Mouse (Mus musculus) kidney, adult 2 months (tissue): ENCODE data around the gene Birc2. TPM values are rescaled to one million over a fixed set of nuclear protein-coding genes. Genes with fewer than 3 reads are reported as not detected.
A peak's percentile ranks its signal among the peaks of the same experiment; 100 is the strongest.

Source experiments
- DNase-seq: peaks from one replicate; pipeline ENCODE4 v3.0.0; 2021
- H3K27ac ChIP-seq: fragments of 200-500 bp; 2 replicates; pipeline ENCODE4 v1.5.1; 2012; ENCODE audit warnings: low read depth, low read length, control low read depth, inconsistent platforms; ENCODE audit not compliant: insufficient read depth
- H3K27me3 ChIP-seq: fragments of 200-500 bp; replicated peaks from 2 replicates; pipeline ENCODE4 v1.6.1; 2012; ENCODE audit warnings: mild to moderate bottlenecking, moderate library complexity, low read length, inconsistent platforms; ENCODE audit not compliant: control insufficient read depth, insufficient read depth
- H3K36me3 ChIP-seq: fragments of 200-500 bp; 2 replicates; pipeline ENCODE4 v1.6.1; 2012; ENCODE audit warnings: mild to moderate bottlenecking, moderate library complexity, low read length, inconsistent platforms; ENCODE audit not compliant: control insufficient read depth, insufficient read depth
- H3K4me1 ChIP-seq: fragments of 200-500 bp; 2 replicates; pipeline ENCODE4 v1.6.1; 2011; ENCODE audit warnings: low read length; ENCODE audit not compliant: control insufficient read depth, insufficient read depth
- H3K4me3 ChIP-seq: fragments of 200-500 bp; 2 replicates; pipeline ENCODE4 v1.5.1; 2011; ENCODE audit warnings: mild to moderate bottlenecking, low read depth, low read length, control low read depth; ENCODE audit not compliant: insufficient read depth
- CTCF ChIP-seq: fragments of 200-500 bp; conservative IDR thresholded peaks from 2 replicates; pipeline ENCODE4 v1.5.1; 2011; ENCODE audit warnings: low read depth, mild to moderate bottlenecking, control low read depth, low read length, moderate library complexity, mixed read lengths; ENCODE audit not compliant: insufficient read depth, insufficient read length
- POLR2A ChIP-seq: fragments of 200-500 bp; IDR thresholded peaks from one replicate; pipeline ENCODE4 v1.6.1; 2011; ENCODE audit warnings: low read depth, low read length, control low read depth
- WGBS: fragments of 180-500 bp; shearing (Covaris S2); methylation state at CpG from one replicate; pipeline ENCODE4 v1.1.7; 2018; 5-methylcytosine and 5-hydroxymethylcytosine counted together
- polyA plus RNA-seq: library from polyadenylated mRNA; depleted of rRNA; stranded (reverse); fragments of >200 nt; gene quantifications from 2 replicates; pipeline ENCODE4 v1.2.3, GENCODE M21; 2012

Birc2 gene
- polyA plus RNA-seq, 1 experiment, result 12.2 TPM

GRCm38 (mm10) chr9:7841221-7841620, 4.4 kb upstream of the Birc2 start:
- DNase-seq, result no peak
- no peak overlapping the region for H3K4me3 ChIP-seq
- TF ChIP-seq CTCF (no peak), POLR2A (no peak)
- no peaks in the 10 kb centered on the region for H3K36me3 ChIP-seq
- H3K4me1 ChIP-seq, result peaks cover 2% of the 10 kb centered on the region; the same call in 1 of the 2 replicates
- H3K27ac ChIP-seq, result no peak overlapping the region
- WGBS, result 66% methylated on average over 6 of the region's 6 CpGs
- no peaks in the 10 kb centered on the region for H3K27me3 ChIP-seq

GRCm38 (mm10) chr9:7837806-7838440, 1.1 kb upstream of the Birc2 start:
- peak; percentile 56 for DNase-seq
- Histone ChIP-seq H3K27me3 (no peaks in the 10 kb centered on the region), H3K36me3 (no peaks in the 10 kb centered on the region; the same call in 1 of the 2 replicates), H3K4me3 (peak overlapping the region; percentile 83; the same call in 1 of the 2 replicates), H3K4me1 (no peaks in the 10 kb centered on the region; the same call in 1 of the 2 replicates), H3K27ac (peak overlapping the region; percentile 96)
- WGBS, result 11% methylated on average over 14 of the region's 14 CpGs
- no peak for TF ChIP-seq CTCF
- no peak for TF ChIP-seq POLR2A

- TF ChIP-seq CTCF (no peak), POLR2A (no peak)
- H3K27ac ChIP-seq, result peak overlapping the region; percentile 74
- no peaks in the 10 kb centered on the region for H3K27me3 ChIP-seq
- H3K4me1 ChIP-seq, result no peaks in the 10 kb centered on the region; the same call in 1 of the 2 replicates
- peak; percentile 56 for DNase-seq
- peak overlapping the region; percentile 70 for H3K4me3 ChIP-seq
- peaks cover 1% of the 10 kb centered on the region; the same call in 1 of the 2 replicates for H3K36me3 ChIP-seq
- under 1% methylated on average over 16 of the region's 16 CpGs for WGBS
Observed at GRCm38 (mm10) chr9:7836331-7836730, 533 bp downstream of the Birc2 start.

- whole genome bisulfite sequencing, result 81% methylated on average over 1 of the region's 1 CpGs
- Histone ChIP-seq H3K4me3 (no peak overlapping the region), H3K36me3 (peaks cover 1% of the 10 kb centered on the region; the same call in 1 of the 2 replicates), H3K4me1 (peaks cover under 1% of the 10 kb centered on the region; the same call in 1 of the 2 replicates), H3K27ac (no peak overlapping the region), H3K27me3 (no peaks in the 10 kb centered on the region)
- TF ChIP-seq CTCF, result no peak
- no peak for TF ChIP-seq POLR2A
- no peak for DNase-seq
Observed at GRCm38 (mm10) chr9:7835302-7835701, 1.6 kb downstream of the Birc2 start.

- TF ChIP-seq POLR2A (no peak), CTCF (no peak)
- Histone ChIP-seq H3K36me3 (peaks cover 1% of the 10 kb centered on the region; the same call in 1 of the 2 replicates), H3K27me3 (no peaks in the 10 kb centered on the region), H3K4me1 (peaks cover 9% of the 10 kb centered on the region), H3K4me3 (no peak overlapping the region), H3K27ac (no peak overlapping the region)
- no peak for DNase-seq
- WGBS, result 76% methylated on average over 6 of the region's 6 CpGs
Observed at GRCm38 (mm10) chr9:7833421-7833820, 3.4 kb downstream of the Birc2 start.

- Histone ChIP-seq H3K36me3 (peaks cover 1% of the 10 kb centered on the region), H3K27me3 (no peaks in the 10 kb centered on the region), H3K4me3 (no peak overlapping the region), H3K4me1 (peaks cover 16% of the 10 kb centered on the region), H3K27ac (peak overlapping the region; percentile 19; the same call in 1 of the 2 replicates)
- WGBS, result 75% methylated on average over 9 of the region's 9 CpGs
- DNase-seq, result no peak
- TF ChIP-seq POLR2A, result no peak
- no peak for TF ChIP-seq CTCF
Observed at GRCm38 (mm10) chr9:7829531-7830528, 7.0 kb downstream of the Birc2 start.
